Mouse (Mus musculus) cortical plate, adult 2 months (tissue): ENCODE results near the gene Hipk1. TPM values are rescaled to one million over a fixed set of nuclear protein-coding genes. Genes with fewer than 3 reads are reported as not detected.

ENCODE experiments used
- H3K27ac ChIP-seq: fragments of 200-500 bp; 2 replicates; pipeline ENCODE4 v1.5.1; 2012; ENCODE audit warnings: low read length, control low read depth, inconsistent platforms; ENCODE audit not compliant: insufficient read depth
- H3K4me1 ChIP-seq: fragments of 200-500 bp; 2 replicates; pipeline ENCODE4 v1.6.1; 2011; ENCODE audit warnings: low read length; ENCODE audit not compliant: control insufficient read depth, insufficient read depth
- H3K4me3 ChIP-seq: fragments of 200-500 bp; 2 replicates; pipeline ENCODE4 v1.5.1; 2011; ENCODE audit warnings: mild to moderate bottlenecking, low read length, control low read depth; ENCODE audit not compliant: insufficient read depth
- CTCF ChIP-seq: fragments of 200-500 bp; IDR thresholded peaks from 2 replicates; pipeline ENCODE4 v1.5.1; 2011; ENCODE audit warnings: mild to moderate bottlenecking, control low read depth, low read length; ENCODE audit not compliant: insufficient read depth; ENCODE audit errors: extremely low read depth
- POLR2A ChIP-seq: fragments of 200-500 bp; IDR thresholded peaks from 2 replicates; pipeline ENCODE4 v1.6.1; 2011; ENCODE audit warnings: mild to moderate bottlenecking, low read length, control low read depth; ENCODE audit not compliant: insufficient read depth; ENCODE audit errors: extremely low read depth
- polyA plus RNA-seq: library from polyadenylated mRNA; depleted of rRNA; stranded (reverse); fragments of >200 nt; gene quantifications from 2 replicates; pipeline ENCODE4 v1.2.3, GENCODE M21; 2012

Gene Hipk1
- polyA plus RNA-seq, 1 experiment: 41.2 TPM

DNA sequence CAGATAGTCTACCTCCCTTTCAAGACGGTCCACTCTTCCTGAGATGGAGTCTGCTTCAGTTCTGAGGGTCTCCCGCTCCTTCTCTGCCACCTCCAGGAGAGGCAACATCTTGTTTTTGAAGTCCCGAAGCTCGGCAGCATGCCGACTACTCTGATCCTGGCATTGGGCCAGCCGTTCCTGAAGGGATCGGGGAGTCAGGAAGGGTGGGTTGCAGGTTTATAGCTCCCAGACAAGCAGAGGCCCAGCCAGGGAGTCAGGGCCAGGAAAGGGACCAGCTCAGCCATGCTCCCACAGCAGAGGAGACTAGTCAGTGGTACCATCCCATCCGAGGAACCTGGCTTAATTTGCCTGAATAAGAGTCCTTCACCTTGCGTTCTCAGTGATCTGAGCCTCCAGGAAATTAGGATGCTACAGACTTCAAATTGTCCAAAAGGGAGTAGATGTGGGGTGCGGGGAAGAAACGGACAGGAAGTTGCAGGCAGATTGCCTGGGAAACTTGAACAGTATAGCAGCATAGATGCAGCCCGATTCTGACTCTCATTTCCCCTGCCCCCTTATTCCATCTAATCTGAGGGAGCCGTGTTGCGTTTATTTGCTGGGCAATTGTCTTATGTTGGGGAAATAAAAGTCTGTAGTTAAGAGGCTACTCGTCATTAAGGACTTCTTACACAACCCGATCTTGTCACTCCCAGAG lies 54.2 kb downstream of the Hipk1 start:
- Histone ChIP-seq H3K27ac (no peak overlapping the region), H3K4me3 (peak overlapping the region; percentile 13), H3K4me1 (peaks cover 3% of the 10 kb centered on the region)
- TF ChIP-seq POLR2A (no peak), CTCF (no peak)

- TF ChIP-seq CTCF: no peak
- no peak for TF ChIP-seq POLR2A
- Histone ChIP-seq H3K27ac (no peak overlapping the region), H3K4me1 (peaks cover 3% of the 10 kb centered on the region), H3K4me3 (no peak overlapping the region)
Observed at GRCm38 (mm10) chr3:103735776-103736600, 55.4 kb downstream of the Hipk1 start.

DNA sequence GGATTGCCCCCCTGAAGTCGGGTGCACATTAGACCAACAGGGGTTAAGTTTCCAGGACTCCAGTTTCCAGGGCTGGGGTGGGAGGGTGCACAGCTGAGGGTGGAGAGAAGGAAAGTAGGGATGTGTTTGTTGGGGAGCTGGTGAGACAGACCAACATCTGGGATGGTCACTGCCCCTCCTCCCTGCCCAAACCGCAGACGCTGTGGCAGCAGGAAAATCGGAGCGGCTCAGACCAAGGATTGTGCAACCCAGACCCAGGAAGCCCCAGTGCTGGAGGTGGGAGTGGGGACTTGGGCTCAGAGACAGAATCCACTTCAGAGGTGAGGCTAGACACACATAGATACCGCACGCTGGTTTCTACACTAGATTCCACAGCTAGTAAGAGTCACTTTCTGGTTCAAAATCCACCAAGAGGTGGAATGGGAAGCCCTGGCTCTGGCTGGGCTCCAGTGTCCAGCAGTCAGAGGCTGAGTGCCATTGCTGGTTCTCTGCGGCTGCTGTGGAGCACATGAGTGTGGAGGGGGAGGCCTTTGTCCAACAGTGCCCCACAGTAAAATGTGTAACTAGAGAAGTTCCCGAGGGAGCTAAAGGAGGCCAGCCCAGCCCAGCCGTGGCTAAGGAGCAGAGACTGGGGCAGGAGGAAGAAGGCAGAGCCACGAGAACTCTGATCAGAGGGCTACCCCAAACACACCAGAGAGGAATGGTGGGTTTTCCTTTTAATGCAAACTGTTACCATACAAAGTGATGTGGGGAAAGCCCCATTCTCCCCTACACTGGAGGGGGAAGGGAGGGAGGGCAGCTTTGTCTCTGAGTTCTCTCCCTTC lies 56.5 kb downstream of the Hipk1 start:
- TF ChIP-seq POLR2A (no peak), CTCF (no peak)
- H3K4me3 ChIP-seq: no peak overlapping the region
- peaks cover 3% of the 10 kb centered on the region for H3K4me1 ChIP-seq
- H3K27ac ChIP-seq: peak overlapping the region; percentile 17; the same call in 1 of the 2 replicates

GRCm38 (mm10) chr3:103733799-103734695 lies 57.3 kb downstream of the Hipk1 start:
- Histone ChIP-seq H3K4me1 (peaks cover 3% of the 10 kb centered on the region), H3K4me3 (peak overlapping the region; percentile 13; the same call in 1 of the 2 replicates), H3K27ac (no peak overlapping the region)
- TF ChIP-seq POLR2A: no peak
- TF ChIP-seq CTCF: no peak

- TF ChIP-seq POLR2A (no peak), CTCF (no peak)
Observed at GRCm38 (mm10) chr3:103733176-103733575, 58.2 kb downstream of the Hipk1 start.

DNA sequence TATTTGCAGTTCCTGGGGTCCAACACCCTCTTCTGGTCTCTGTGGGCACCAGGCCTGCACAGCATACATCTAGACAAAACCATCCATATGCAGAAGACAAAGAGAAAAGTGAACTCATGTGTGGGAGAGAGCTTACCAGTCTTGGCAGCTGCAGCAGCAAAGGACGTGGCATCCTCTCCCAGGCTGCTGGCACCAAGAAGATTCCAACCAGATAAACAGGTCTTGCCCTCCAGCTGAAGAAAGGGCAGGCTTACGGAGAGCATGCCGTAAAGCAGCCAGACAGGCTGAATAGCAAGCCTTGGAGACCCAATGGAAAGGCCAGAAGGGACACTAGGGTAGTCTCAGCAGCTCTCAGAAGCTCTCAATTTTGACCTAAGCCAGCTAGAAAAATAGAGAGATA lies 59.2 kb downstream of the Hipk1 start:
- H3K27ac ChIP-seq: no peak overlapping the region
- H3K4me3 ChIP-seq: no peak overlapping the region
- no peak for TF ChIP-seq POLR2A
- TF ChIP-seq CTCF: no peak
- H3K4me1 ChIP-seq: peaks cover 3% of the 10 kb centered on the region

More at GRCm38 (mm10) chr3:103733176-103733575, 58.2 kb downstream of the Hipk1 start:
- no peak overlapping the region for H3K27ac ChIP-seq
- no peak overlapping the region for H3K4me3 ChIP-seq
- peaks cover 3% of the 10 kb centered on the region for H3K4me1 ChIP-seq

DNA sequence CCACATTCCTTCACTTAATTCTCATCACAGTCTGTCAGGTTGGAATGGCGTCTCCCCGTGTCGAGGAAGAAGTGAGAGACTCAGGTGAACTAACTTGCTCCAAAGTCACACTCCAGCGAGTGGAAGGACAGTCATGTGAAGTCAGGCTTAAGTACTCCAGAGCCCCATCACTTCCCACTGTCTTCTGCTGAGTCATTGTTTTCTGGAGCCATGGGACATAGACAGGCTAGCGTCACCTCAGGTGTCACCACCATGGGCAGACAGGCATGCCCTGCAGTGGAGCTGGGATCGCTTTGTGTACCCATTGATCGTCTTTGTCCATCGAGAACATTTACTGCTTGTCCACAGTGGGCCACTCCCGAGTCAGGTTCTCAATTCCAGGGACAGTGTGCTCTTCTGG lies 61.5 kb downstream of the Hipk1 start:
- Histone ChIP-seq H3K27ac (no peak overlapping the region), H3K4me3 (no peak overlapping the region), H3K4me1 (peaks cover 3% of the 10 kb centered on the region)
- no peak for TF ChIP-seq CTCF
- TF ChIP-seq POLR2A: no peak

DNA sequence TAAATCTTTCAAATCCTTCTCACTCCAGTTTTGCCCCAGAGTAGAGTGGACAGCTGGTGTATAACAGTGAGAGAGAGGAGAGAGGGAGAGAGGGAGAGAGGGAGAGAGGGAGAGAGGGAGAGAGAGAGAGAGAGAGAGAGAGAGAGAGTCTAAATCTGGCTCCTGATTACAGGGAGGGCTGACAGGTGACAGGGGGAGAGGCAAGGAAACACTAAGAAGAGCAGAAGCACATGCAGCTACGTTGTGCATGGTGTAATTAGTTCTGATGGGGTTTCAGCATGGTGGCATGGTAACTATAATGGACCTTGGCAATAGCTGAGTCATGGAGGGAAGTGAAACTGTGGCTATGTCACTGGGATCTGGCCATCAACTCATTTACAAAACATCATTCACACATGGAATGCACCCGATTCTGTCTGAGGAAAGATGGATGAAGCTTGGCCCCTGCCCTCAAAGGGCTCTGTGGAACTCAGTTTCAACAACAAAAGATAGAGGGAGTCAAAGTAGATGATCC lies 63.5 kb downstream of the Hipk1 start:
- Histone ChIP-seq H3K4me3 (no peak overlapping the region), H3K4me1 (no peaks in the 10 kb centered on the region), H3K27ac (no peak overlapping the region)
- TF ChIP-seq POLR2A (no peak), CTCF (no peak)

GRCm38 (mm10) chr3:103726642-103727041 lies 64.7 kb downstream of the Hipk1 start:
- H3K4me1 ChIP-seq: 0 out of 2 replicates have a peak, but pooled peaks cover 1% of the 10 kb centered on the region
- no peak overlapping the region for H3K27ac ChIP-seq
- H3K4me3 ChIP-seq: no peak overlapping the region
- TF ChIP-seq CTCF (no peak), POLR2A (no peak)
